Mouse (Mus musculus): ENCODE results near the gene Ctnna3.

GRCm38 (mm10) chr10:63710211-63710610, 280.3 kb downstream of the Ctnna3 start:
- TF ChIP-seq MEF2A (IDR thresholded peaks at IDR 0.05; ENCODE audit: extremely low read depth, insufficient replicate concordance, low read depth, low read length, poor library complexity, severe bottlenecking), result no peak
- no peak for TF ChIP-seq RCOR1 (IDR thresholded peaks at IDR 0.05; ENCODE audit: low read depth, low read length)
- TF ChIP-seq RAD21 (IDR thresholded peaks at IDR 0.05; ENCODE audit: low read depth, low read length), result no peak
- no peak for TF ChIP-seq MXI1 (IDR thresholded peaks at IDR 0.05; ENCODE audit: low read depth, low read length)
- TF ChIP-seq ZKSCAN1 (IDR thresholded peaks at IDR 0.05; ENCODE audit: low read depth, low read length), result no peak
- TF ChIP-seq GATA1 (IDR thresholded peaks at IDR 0.05; ENCODE audit: low read depth, low read length), result no peak
- no peak for TF ChIP-seq CTCF (IDR thresholded peaks at IDR 0.05 in 2 of 3, conservative IDR thresholded peaks at IDR 0.05 in 1 of 3; ENCODE audit: control insufficient read depth in 1 of 3, insufficient read depth in 1 of 3, low read depth in 2 of 3, low read length in 3 of 3, poor library complexity in 1 of 3, severe bottlenecking in 1 of 3)
- no peak for TF ChIP-seq KAT2A (conservative IDR thresholded peaks at IDR 0.05; ENCODE audit: low read depth, low read length)
